Mouse (Mus musculus) bone marrow macrophage, adult 2 months (primary cell): ENCODE results near the gene Gm49337.

Source experiments
- CTCF ChIP-seq: IDR thresholded peaks from 2 replicates; pipeline ENCODE4 v1.5.1; 2012; ENCODE audit warnings: low read depth, mild to moderate bottlenecking, low read length, moderate library complexity
- POLR2A ChIP-seq: IDR thresholded peaks from 2 replicates; pipeline ENCODE4 v1.6.1; 2012; ENCODE audit warnings: mild to moderate bottlenecking, low read depth, low read length, borderline replicate concordance

DNA sequence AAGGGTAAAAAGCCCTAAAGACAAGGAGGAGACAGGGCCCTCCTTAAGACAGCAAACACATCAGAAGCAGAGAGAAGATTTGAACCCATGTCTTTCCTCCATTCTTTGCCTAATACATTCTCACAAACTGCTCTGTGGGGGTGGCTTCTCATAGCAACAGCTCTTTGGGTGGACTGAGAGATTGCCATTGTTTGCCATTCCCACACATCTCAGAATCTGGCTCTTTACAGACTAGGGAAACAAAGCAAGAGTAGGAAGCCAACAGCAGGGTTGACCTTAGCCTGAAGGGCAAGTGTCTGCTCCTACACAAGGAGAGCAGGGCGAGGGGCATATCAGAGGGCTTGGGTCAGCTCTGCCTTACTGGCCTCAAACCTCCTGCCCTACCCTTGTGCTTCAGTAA is 31.4 kb upstream of the Gm49337 start:
- TF ChIP-seq POLR2A, result no peak
- no peak for TF ChIP-seq CTCF
